ENCODE assay signal across 28 mouse cellular contexts in genomic region chr5:16684079-16684478, GRCm38 (mm10).
DNase-seq lines count a peak whose midpoint lies in the region; ATAC-seq lines count a peak whose summit lies in the region.
"Had no signal": no experiment of that assay in that cellular context is flagged by ENCODE, and none has a peak within 500 bp of the region (broad histone marks: within the 10 kb centered on the region; RNA-seq: fewer than 3 reads in every experiment).

No protein-coding gene starts in this region.

- no peak overlapping the region for H3K4me2 ChIP-seq in forebrain, embryonic 11.5 days (ENCODE audit: low read depth, low read length, severe bottlenecking)
- H3K4me2 ChIP-seq in forebrain, embryonic 12.5 days, result no peak overlapping the region
- H3K4me2 ChIP-seq in heart, embryonic 11.5 days, result no peak overlapping the region
- H3K4me2 ChIP-seq: embryonic facial prominence, embryonic 13.5 days; heart, embryonic 12.5 days; heart, embryonic 15.5 days; hindbrain, embryonic 13.5 days; intestine, embryonic 15.5 days had no signal

- H3K27me3 ChIP-seq in forebrain, embryonic 11.5 days (ENCODE audit: control insufficient read depth, insufficient read depth, low read length), result no peaks in the 10 kb centered on the region
- no peaks in the 10 kb centered on the region for H3K27me3 ChIP-seq in forebrain, embryonic 12.5 days
- H3K27me3 ChIP-seq in heart, embryonic 11.5 days (ENCODE audit: control insufficient read depth, insufficient read depth, low read length), result no peaks in the 10 kb centered on the region
- H3K27me3 ChIP-seq: embryonic facial prominence, embryonic 13.5 days; heart, embryonic 12.5 days; heart, embryonic 15.5 days; hindbrain, embryonic 13.5 days; intestine, embryonic 15.5 days had no signal

- no peaks in the 10 kb centered on the region for H3K36me3 ChIP-seq in forebrain, embryonic 11.5 days (ENCODE audit: control insufficient read depth, insufficient read depth, low read length)
- no peaks in the 10 kb centered on the region for H3K36me3 ChIP-seq in forebrain, embryonic 12.5 days (replicated peaks)
- no peaks in the 10 kb centered on the region for H3K36me3 ChIP-seq in heart, embryonic 11.5 days (ENCODE audit: control insufficient read depth, insufficient read depth, low read length)
- H3K36me3 ChIP-seq: embryonic facial prominence, embryonic 10.5 days; embryonic facial prominence, embryonic 13.5 days; heart, embryonic 12.5 days; heart, embryonic 15.5 days; hindbrain, embryonic 10.5 days; hindbrain, embryonic 13.5 days; intestine, embryonic 15.5 days had no signal

- no peak overlapping the region for H3K4me3 ChIP-seq in forebrain, embryonic 11.5 days (ENCODE audit: low read depth, low read length)
- H3K4me3 ChIP-seq in forebrain, embryonic 12.5 days (replicated peaks), result no peak overlapping the region
- no peak overlapping the region for H3K4me3 ChIP-seq in heart, embryonic 11.5 days (ENCODE audit: low read depth, low read length)
- H3K4me3 ChIP-seq: embryonic facial prominence, embryonic 10.5 days; embryonic facial prominence, embryonic 13.5 days; erythroblast, embryonic 14.5 days; gastrocnemius, adult 2 months; heart, embryonic 12.5 days; heart, embryonic 15.5 days; hindbrain, embryonic 10.5 days; hindbrain, embryonic 13.5 days; intestine, embryonic 15.5 days had no signal

- DNase-seq in cerebellum, adult 9-11 months, result no peak
- peak; percentile 52 for DNase-seq in forebrain, embryonic 11.5 days (ENCODE audit: low spot score)
- DNase-seq: adrenal gland, adult 8-10 months; adrenal gland, postnatal 25 days; cerebellum, adult 18-20 months; embryo, embryonic 11 days; forebrain, postnatal 0 days; gastrocnemius, adult 2 months; gastrocnemius, postnatal 36 days; heart, adult 11 months; heart, postnatal 10 days; heart, postnatal 36 days; kidney, adult 11 months had no signal

- H3K27ac ChIP-seq in forebrain, embryonic 11.5 days (ENCODE audit: low read depth, low read length), result no peak overlapping the region
- H3K27ac ChIP-seq in forebrain, embryonic 12.5 days, result no peak overlapping the region
- no peak overlapping the region for H3K27ac ChIP-seq in heart, embryonic 11.5 days (ENCODE audit: low read depth, low read length)
- H3K27ac ChIP-seq: embryonic facial prominence, embryonic 10.5 days; embryonic facial prominence, embryonic 13.5 days; gastrocnemius, adult 2 months; heart, embryonic 15.5 days; hindbrain, embryonic 10.5 days; hindbrain, embryonic 13.5 days; intestine, embryonic 15.5 days had no signal

- no peak overlapping the region for H3K9ac ChIP-seq in forebrain, embryonic 11.5 days (ENCODE audit: low read length)
- no peak overlapping the region for H3K9ac ChIP-seq in forebrain, embryonic 12.5 days
- no peak overlapping the region for H3K9ac ChIP-seq in heart, embryonic 11.5 days (ENCODE audit: low read depth, low read length)
- H3K9ac ChIP-seq: embryonic facial prominence, embryonic 13.5 days; forebrain, postnatal 0 days; heart, embryonic 12.5 days; heart, embryonic 15.5 days; hindbrain, embryonic 13.5 days; intestine, embryonic 15.5 days had no signal

- 86% methylated on average over 10 of the region's 10 CpGs for WGBS in forebrain, embryonic 11.5 days
- 91% methylated on average over 10 of the region's 10 CpGs for WGBS in forebrain, embryonic 12.5 days
- 85% methylated on average over 10 of the region's 10 CpGs for WGBS in heart, embryonic 11.5 days (ENCODE audit: insufficient replicate concordance)

- no peaks in the 10 kb centered on the region for H3K9me3 ChIP-seq in forebrain, embryonic 11.5 days (ENCODE audit: control insufficient read depth, low read length)
- no peaks in the 10 kb centered on the region for H3K9me3 ChIP-seq in forebrain, embryonic 12.5 days
- H3K9me3 ChIP-seq in heart, embryonic 11.5 days (replicated peaks; ENCODE audit: control insufficient read depth, low read length), result no peaks in the 10 kb centered on the region
- H3K9me3 ChIP-seq: embryonic facial prominence, embryonic 10.5 days; embryonic facial prominence, embryonic 13.5 days; heart, embryonic 12.5 days; heart, embryonic 15.5 days; hindbrain, embryonic 10.5 days; hindbrain, embryonic 13.5 days; intestine, embryonic 15.5 days had no signal

- no peaks in the 10 kb centered on the region for H3K4me1 ChIP-seq in forebrain, embryonic 11.5 days (replicated peaks; ENCODE audit: control insufficient read depth, insufficient read depth, low read length)
- H3K4me1 ChIP-seq in forebrain, embryonic 12.5 days, result no peaks in the 10 kb centered on the region
- no peaks in the 10 kb centered on the region for H3K4me1 ChIP-seq in heart, embryonic 11.5 days (ENCODE audit: control insufficient read depth, insufficient read depth, low read length)
- H3K4me1 ChIP-seq: embryonic facial prominence, embryonic 10.5 days; embryonic facial prominence, embryonic 13.5 days; heart, embryonic 12.5 days; heart, embryonic 15.5 days; hindbrain, embryonic 10.5 days; hindbrain, embryonic 13.5 days; intestine, embryonic 15.5 days had no signal

- ATAC-seq in cerebellum, adult (ENCODE audit: insufficient number of reproducible peaks, low FRiP score, low TSS enrichment), result peak; percentile 26; the same call in 1 of the 2 replicates
- ATAC-seq in forebrain, embryonic 11.5 days (replicated peaks; ENCODE audit: low FRiP score), result no peak
- no peak for ATAC-seq in forebrain, embryonic 12.5 days (ENCODE audit: low FRiP score)
- peak; percentile 67 for ATAC-seq in granulocyte monocyte progenitor cell, adult 5-6 weeks (replicated peaks; ENCODE audit: poor library complexity, severe bottlenecking)
- no peak for ATAC-seq in heart, embryonic 11.5 days (replicated peaks; ENCODE audit: insufficient number of reproducible peaks, low FRiP score, low TSS enrichment)
- ATAC-seq: activated CD4-positive, CD25-positive, alpha-beta regulatory T cell, adult 4 months; forebrain, embryonic 14.5 days; forebrain, postnatal 0 days; hindbrain, embryonic 16.5 days; intestine, embryonic 15.5 days had no signal

Comparison
In these comparisons a context has a peak if more than half of its experiments do, and no peak if none do; other contexts are left out.
1. ATAC-seq: peak in cerebellum, adult (single experiment) and granulocyte monocyte progenitor cell, adult 5-6 weeks (single experiment); none in forebrain, embryonic 11.5 days (single experiment), forebrain, embryonic 12.5 days (single experiment) and heart, embryonic 11.5 days (single experiment).